Mouse (Mus musculus) layer of hippocampus, postnatal 10 days (tissue): ENCODE measurements at regions not wholly inside any gene's neighbourhood (a gene's known extent, or its start where the extent isn't known, plus 50 kb on each side); places are given as distances from the start of the nearest gene placed in this dataset.
A peak's percentile ranks its signal among the peaks of the same experiment; 100 is the strongest.
"Not testable (repeated sequence)": the region's sequence is repeated elsewhere in the genome, so short reads cannot be mapped to it uniquely, and the experiment has no call there.

ENCODE experiments used
- DNase-seq, 2 experiments: peaks; one replicate each; pipeline ENCODE4 v3.0.0; 2021; ENCODE audit warnings: low spot score in 2 of 2

GRCm38 (mm10) chr9:9606322-9606721 is 367.4 kb upstream of the Arhgap42 start:
- DNase-seq, result no peak

DNA sequence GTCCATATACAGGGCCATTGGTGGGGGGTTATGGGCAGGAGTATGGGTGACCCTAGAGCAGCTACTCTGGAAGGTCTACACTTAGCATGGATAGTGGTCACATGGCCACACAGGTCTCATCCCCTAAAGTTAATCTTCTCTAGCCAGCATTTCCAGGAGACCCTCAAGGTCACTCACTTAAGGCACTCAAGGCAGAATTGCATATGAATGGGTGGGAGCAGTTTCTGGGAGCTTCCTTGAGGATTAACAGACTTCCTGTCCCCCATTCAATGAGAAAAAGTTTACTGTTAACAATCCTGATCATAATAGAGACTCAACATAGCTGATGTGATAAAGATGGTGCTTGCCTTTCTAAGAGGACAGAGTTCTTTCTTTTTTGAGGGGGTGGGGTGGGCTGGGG is 352.4 kb upstream of the Arhgap42 start:
- no peak for DNase-seq

- DNase-seq, result peak; percentile 81 to 86
Measured at GRCm38 (mm10) chr9:9583011-9583605, 344.2 kb upstream of the Arhgap42 start.

DNA sequence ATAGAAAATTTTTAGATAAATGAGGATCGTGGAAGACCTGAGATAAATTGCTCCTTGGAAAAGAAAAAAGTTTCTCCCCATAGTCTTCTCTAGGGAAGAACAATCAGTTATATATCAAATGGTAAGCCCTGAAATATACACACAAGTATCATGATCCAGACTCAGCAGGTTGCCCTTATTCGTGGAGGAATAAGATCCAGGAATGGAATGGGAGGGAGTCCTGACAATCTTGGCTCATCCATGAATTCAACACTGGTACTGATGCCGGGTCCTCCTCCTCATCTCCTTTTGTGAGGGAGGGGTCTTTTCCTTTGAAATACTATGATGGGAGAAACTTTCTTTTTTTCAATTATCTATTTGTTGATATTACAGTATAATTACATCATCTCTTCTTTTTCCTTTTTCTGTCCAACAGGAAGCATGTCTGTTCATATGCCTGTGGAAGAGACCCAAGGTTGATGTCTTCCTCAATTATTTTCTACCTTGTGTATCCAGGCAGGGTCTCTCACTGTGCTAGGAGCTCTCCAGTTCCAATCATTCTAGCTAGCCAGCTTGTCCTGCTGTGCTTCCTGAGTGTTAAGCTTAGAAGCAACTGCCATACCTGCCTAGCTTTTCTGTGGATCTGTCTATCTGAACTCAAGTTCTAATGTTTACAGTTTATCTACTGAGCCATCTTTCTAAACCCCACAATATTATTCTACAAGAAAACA is 343.6 kb upstream of the Arhgap42 start:
- DNase-seq, result no peak

GRCm38 (mm10) chr9:9568040-9568649 is 329.2 kb upstream of the Arhgap42 start:
- DNase-seq, result no peak

DNA sequence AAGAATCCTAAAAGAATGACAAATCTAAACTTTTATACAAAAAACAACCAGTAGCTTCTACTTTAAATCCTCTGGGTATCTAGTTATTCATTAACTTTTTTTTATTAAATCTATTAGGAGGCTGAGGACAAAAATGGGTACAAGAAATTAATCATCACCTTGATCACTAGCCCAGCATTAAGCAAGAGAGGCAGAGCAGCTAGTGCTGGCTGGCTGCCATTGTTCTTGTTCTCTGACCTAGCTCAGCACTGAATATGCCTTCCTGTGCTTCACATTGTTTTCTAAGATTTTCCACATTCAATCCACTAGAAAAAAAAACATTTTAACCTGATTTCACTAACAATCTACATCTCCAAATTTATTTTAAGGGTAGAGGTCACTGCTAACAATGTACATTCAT is 325.6 kb upstream of the Arhgap42 start:
- no peak for DNase-seq

DNA sequence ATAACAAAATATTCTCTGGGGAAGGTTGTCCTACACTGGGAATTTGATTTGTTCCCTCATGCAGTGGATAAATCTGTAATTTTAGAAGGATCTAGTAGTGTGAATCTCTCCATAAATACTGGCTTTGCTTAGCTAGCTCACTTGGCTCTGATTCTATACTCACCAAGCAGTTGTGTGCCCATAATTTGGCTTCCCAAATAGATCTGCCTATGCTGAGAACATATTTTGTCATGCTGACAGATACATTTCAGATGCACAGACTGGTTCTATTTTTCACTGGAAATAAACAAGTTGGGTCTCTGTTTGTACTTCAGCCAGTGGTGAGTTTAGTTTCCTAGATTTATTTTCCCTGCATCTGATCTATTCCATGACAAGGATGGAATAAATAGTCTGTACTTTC is 309.8 kb upstream of the Arhgap42 start:
- no peak for DNase-seq

- DNase-seq, result peak in 1 of 2 experiments; percentile 10
Measured at GRCm38 (mm10) chr9:9547570-9547969, 308.7 kb upstream of the Arhgap42 start.

DNA sequence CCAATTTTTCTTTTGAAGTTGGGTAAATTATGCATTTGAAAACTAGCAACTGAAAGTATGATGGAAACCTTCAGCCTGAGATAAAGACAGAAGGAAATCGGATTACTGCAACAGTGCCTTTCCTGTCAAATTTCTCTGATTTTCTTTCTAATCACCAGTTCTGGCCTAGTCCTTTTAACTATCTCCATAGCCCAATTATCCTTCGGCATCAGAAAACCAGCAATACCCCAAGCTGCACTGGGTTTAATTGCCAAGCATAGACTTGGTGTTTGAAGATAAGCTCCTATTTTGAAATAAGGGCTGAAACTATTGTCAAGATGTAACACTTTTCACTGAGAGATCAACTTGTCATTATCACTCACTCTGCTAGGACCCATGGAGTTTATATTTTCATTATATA is 308.2 kb upstream of the Arhgap42 start:
- DNase-seq, result no peak

DNA sequence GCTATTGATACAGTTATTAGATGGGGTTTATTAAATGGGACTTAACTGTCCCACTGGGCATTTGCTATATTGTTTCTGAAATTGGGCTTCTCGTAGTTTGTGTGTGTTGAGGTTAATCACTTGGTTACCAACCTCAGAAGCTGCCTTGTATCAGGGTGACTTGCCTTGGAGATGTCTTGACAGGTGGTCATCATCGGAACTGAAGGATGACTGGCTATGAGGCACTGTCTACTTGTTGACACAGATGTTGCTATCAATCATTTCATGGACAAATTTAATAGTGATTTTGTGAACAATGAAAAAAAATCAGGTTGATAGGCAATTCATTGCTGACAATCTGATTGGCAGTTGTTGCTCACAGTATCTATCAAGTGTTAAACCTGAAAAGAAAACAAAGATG is 261.4 kb upstream of the Arhgap42 start:
- DNase-seq, result no peak

- DNase-seq, result no peak
Measured at GRCm38 (mm10) chr9:9493594-9494182, 254.8 kb upstream of the Arhgap42 start.

DNA sequence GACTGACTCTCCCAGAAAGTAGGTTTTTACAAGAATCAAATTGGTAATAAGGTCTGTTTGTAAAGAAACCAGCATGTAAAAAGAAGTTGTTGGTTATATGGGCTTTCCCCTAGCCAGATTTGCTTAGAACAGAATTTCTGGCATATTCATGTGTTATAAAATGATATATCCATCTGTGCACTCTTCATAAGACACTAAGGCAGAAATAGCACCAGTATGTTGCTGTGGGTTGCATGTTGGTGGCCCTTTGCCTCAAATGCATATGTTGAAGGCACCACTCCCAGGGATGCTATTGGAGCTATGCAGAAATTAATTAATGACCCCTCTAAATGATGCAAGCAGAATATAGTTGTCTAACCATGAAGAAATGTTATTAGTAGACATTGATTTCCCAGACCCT is 238.2 kb upstream of the Arhgap42 start:
- no peak for DNase-seq

GRCm38 (mm10) chr9:9475009-9475744 is 236.3 kb upstream of the Arhgap42 start:
- DNase-seq, result peak in 1 of 2 experiments; percentile 5

DNA sequence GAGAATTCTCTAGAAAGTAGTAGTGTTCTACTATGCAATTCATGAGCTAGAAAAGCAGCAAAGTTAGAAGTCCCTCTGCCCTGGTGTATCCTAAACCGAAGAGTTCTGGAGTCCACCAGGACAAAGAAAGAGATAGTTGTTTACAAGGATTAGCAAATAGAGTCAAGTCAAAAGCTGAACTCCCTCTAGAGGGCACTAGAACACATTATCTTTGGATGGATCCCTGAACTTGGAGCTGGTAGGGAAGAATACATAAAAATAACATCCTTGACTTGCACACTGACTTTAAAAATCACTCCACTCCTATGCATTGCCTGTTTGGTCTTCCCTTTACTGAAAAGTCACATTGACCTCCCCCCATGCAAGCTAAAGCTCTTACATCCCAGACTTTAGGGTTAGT is 205.3 kb upstream of the Arhgap42 start:
- no peak for DNase-seq

GRCm38 (mm10) chr9:9420326-9420725 is 181.4 kb upstream of the Arhgap42 start:
- DNase-seq, result no peak

DNA sequence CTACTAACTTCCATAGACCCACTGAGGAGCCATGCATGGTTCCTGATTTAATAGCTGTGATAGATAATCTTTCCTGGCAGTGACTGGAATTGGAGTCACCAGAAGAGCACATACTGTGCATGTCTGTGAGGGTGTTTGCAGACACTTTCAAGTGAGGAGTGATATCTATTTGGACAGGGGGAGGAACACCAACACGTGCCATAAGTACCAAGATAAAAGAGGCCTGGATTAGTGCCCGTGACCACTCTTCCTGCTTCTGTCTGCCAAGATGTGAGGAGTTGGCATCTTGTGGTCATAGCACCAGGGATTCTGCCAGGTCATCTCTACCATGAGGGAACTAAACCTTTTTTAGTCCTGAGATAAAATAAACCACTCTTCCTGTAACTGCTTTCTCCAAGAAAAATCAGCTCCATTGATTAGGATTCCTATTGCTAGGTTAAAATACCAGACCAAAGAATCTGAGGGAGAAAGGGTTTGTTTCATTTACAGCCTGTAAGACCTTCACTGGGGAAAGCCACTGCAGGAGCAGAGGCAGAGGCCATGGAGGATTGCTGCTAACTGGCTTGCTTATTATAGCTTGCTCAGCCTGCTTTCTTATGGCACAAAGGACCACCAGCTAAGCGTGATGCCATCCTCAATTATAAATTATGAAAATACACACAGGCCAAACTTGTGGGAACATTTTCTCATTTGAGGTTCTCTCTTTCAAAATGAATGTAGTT is 173.7 kb upstream of the Arhgap42 start:
- DNase-seq, result no peak

DNA sequence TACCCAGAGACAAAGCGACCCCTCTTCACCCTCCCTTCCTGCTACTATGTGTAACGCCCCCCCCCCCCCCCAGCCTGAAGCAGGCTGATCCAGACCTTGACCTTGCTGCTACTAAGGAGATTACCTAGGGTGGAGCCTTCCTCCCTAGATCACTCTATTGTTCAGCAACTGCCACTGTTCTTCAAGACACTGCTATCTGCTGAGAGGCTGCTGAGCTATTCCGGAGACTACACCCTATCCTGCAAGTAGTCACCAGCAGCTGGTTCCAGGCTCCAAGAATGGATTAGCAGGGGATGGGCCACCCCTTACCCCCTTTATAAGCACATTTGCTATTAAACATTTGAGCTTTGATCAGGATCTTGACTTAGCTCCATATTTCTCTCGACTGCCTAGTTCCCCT is 155.3 kb upstream of the Arhgap42 start:
- not testable (repeated sequence) for DNase-seq

DNA sequence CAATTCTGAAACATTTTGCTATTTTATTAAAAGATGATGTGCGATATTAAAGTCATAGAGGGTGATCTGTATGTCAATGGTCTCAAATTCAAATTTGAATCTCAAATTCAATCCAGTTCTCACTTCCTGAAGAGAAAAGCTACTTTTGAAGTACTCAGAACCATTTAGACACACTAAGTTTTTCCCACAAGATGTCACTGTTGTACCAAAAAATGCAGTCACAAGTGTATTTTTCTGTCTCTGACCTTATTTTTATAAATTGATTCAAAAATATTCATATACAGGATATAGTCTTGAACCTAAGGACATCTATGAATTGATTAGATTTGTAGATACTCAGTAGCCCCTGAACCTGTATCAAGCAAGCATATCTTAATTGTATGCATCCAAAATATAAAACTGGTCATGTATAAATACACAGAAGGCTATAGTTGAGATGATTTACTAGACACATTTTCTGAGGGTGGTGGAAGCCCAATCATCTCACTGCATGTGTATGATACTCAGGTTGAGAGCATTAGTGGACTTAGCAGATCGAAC is 137.8 kb upstream of the Arhgap42 start:
- DNase-seq, result no peak

DNA sequence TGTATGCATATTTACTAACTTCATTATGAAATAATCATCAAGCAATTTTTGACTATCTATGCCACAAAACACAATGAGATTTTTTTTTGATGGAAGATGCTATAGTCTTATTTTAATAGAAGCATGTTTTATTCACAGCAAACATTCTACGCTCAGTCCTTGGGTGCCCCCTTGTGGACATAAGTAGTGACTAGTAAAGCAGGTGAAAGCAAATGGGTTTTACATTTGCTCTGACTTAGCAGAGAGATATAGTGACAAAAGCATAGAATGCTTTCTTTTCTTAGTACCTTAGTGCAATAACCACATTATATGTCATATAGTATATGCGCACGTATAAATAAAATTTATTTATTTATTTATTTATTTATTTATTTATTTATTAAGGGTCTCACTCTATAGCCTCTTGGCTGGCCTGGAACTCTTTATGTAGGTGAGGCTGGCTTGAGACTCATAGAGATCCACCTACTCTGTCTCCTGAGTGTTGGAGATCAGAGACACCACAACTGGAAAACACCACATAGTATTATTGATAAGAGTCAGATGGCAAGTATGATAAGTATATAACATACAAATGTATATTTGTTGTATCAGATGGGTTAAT is 136.5 kb upstream of the Arhgap42 start:
- peak; percentile 80 to 81 for DNase-seq

GRCm38 (mm10) chr9:9372594-9372993 is 133.7 kb upstream of the Arhgap42 start:
- no peak for DNase-seq
